Mouse (Mus musculus) spleen, adult 12 weeks (tissue): ENCODE data around the gene Enpp5.

Experiments
- DNase-seq: peaks from one replicate; pipeline ENCODE4 v3.0.0; 2022; ENCODE audit warnings: low spot score

Gene Enpp5

DNA sequence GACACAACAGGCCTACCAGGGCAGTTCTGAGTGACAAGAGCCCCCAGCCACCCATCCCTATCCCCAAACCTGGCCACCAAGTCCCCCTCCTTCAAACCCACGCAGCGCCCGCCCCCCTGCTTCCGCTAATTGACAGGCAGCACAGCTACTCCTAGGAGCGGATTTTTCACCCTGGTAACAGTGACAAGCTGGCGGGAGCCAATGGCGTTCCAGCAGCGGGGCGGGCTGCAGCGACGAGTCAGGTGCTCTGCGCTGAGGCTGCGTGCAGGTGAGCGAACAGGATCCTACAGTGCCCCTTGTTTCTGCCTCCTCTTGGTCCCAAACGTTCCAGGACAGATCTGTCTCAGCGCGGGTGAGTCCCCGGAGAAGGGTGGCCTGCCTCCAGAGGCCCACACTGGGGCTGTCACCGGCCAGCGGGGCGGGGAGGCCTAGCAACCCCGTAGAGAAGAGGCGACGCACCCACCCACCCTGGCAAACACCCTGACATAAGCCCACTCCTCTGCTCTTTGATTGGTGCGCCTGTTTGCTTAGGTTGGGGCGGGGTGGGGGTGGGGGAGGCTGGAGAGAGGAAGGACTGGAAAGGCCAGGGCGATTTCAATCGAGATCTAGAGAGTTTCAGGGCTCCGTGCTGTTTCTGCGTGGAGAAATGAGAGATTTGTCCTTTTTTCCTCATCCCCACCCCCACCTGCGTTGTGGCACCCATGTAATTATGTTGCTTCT, at the start of gene Enpp5:
Gene Enpp5 (plus strand): TSS at position 183 of the 720 bp plus-strand sequence.
- DNase-seq, result peak; percentile 63

DNA sequence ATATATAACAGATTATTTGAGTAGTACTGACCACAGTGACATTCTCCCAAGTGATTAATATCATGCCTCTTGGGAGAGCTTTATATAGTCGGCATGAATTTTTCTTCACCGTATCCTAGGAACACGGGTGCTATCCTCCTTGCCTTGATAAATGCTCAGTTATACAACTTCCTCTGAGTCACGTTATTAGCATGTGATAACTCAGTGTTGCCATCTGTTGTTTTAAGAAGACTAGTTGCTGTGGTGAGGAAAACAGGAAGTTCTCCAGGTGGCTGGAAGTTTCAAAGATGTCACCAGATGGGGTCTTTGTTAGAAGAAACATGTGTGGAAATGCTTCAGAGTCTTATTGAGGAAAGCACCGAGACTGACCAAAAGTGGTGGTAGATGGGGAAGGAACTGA, 49.0 kb upstream of the Enpp5 start:
- DNase-seq, result no peak

DNA sequence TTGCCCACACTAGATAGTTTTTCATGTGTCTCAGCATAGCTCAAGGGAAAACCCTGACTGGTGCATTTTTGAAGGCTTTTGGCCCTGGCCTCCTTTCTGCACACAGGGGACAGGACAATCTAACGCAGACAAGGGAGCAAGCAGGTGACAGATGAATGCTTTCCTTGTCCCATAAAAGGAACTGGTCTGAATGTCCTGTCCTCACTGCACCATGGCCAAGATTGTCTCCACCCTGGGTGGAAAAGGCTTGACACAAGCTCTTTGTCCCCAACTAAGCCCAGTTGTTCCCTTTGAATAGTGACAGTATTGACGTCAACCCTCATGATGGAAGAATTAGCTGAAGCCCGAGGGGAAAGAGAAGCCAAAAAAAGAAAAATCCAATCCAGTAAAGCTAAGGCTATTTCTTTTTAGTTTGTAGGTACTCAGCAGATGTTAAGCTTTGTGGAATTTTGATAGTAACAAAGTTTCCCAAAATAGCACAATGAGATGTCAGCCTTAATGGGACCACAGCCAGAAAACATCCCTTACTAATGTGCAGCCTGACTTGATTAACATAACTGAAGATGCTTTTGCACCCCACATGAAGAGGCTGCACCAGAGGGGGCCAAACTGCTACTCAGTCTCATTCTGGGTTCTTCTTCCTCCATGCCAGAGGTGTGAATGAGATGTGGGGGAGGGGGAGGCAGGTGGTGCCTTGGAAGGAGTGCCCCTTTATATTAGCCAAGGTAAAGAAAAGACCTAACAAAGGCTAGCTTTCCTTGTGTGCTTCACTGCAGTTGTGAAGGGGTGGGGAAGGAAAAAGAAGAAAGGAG, 47.6 kb upstream of the Enpp5 start:
- no peak for DNase-seq

DNA sequence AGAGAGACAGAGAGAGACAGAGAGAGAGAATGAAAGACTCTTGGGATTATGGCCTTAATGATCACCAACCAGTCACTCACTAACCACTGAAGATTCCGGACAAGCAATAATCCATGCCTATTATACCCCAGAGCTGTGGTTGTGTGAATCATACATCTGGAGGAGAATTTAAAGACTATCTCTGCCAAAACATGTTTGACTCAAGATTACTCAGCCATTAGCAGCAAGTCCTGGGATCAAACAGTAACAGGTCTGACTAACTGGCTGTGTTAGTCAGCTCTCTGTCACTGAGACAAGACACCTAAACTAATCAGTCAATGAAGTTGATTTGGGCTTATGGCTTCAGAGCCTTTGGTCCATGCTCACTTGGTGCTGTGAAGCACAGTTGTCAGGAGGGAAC, 43.6 kb upstream of the Enpp5 start:
- DNase-seq, result no peak

DNA sequence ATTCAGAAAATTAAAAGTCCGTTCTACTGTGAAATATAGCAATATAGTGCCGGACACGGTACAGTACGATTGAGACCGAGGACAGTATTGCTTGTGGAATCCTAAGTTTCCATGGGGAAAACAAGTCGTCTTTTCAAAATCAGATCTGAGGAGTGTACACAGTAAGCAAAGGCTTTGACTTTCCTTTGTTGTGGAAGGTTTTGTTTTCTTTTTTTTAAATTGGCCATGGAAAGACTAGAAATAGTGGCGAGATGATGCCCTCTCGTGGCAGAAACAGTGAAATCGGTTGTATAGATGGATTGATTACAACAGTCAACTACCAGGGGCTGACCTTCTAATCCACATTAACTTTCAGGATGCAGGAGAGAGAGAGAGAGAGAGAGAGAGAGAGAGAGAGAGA, 40.0 kb upstream of the Enpp5 start:
- no peak for DNase-seq

DNA sequence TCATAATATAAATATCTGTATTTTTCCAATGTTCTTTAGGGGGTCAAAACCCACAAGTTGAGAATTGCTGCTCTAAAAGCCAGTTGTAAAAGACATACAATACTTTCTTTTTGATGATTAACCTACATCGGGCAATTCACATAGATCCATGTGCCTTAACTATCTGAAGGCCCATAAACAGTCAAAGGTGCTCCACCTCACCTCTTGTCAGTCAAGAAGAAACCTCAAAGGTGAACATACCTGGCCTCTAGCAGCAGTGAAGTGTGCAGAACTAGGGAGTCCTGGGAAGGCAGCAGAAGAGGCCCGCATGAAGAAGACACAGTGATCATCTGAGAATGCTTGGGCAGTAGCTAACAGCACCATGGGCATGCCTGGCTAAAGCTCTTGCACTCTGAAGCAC, 38.2 kb upstream of the Enpp5 start:
- DNase-seq, result no peak

DNA sequence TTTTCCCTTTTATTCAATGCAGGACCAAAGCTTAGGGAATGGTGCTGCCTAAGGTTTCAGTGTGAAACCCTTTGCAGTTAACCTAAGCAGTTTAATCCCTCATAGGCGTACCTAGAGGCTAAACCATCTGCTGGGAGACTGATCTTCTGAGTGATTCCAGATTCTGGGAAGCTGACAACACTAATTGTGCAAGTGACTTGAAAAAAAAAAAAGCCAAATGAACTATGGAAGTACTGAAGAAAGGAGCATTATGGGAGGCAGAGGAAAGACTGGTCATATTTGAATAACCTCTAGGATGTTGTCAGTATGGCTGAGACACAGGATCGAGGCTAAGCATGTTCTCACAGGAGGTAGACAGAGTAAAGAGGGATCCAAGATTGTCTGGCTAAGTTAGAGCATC, 36.3 kb upstream of the Enpp5 start:
- no peak for DNase-seq

DNA sequence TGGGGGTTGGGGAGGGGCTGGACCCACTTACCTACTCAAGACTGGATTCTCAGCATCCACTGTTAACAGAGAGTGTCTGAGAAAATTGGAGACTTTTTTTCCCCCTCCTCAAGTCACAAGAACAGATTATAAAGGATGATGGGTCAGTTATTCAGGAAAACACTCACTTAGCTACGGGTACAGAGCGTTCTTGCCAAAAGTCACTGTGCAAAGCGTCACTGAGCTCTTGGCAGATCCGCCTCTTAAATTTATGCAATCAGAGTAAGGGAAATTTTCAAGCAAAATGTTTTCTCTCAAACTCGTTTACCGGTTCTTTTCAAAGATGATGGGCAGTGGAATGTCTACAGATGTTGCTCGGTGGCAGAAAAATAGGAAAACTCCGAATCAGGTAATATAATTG, 35.8 kb upstream of the Enpp5 start:
- no peak for DNase-seq

DNA sequence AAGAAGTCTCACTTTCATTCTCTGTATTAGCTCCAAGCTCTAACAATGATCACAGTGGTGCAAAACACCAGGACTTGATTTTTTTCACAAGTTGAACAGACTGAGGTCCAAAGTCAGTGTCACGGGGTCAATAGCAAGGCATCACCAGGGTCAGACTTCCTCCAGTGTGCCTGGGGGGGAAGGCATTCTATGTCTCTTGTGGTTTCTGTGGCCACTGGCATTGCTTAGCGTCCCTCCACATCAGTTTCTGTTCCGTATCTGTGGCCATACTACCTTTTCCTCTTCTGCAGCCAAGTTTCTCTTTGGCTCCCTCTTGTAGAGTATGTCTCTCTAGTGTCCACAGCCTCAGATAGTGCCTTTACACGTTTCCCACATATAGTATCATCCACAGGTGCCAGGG, 25.2 kb upstream of the Enpp5 start:
- DNase-seq, result no peak

DNA sequence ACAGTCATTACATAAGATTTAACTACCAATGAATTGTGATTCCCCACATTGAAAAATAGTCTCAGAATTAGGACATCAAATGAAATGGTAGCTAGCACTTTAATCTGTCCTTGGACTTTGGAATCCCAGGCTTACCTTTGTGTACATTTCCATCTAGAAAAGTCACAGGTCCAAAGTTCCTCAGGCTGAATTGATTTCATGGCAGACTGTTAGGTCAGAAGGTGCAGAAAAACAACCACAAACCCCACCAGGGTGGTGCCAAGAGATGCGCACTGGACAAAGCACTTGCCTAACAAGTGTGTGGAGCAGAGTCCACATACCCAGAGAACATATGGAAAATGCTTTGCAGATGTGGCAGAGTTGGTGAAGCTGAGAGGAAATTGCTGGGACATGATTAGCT, 21.5 kb upstream of the Enpp5 start:
- DNase-seq, result no peak

DNA sequence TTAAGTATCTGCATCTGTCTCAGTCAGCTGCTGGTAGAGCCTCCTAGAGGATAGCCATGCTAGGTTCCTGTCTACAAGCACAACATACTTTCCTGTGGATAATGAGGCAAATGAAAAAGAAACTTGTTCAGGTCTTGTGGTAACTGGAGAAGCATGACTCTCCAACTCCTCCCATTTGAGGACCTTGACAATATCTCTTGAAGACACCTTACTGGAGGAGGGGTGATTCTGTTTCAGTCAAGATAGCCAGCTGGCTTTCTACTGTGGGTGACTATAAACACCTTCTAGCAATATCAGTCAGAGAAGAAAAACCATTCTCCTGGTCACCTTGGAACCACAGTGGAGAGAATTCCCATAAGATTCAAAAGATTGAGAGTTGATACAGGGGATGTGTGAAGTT, 20.5 kb upstream of the Enpp5 start:
- DNase-seq, result no peak

DNA sequence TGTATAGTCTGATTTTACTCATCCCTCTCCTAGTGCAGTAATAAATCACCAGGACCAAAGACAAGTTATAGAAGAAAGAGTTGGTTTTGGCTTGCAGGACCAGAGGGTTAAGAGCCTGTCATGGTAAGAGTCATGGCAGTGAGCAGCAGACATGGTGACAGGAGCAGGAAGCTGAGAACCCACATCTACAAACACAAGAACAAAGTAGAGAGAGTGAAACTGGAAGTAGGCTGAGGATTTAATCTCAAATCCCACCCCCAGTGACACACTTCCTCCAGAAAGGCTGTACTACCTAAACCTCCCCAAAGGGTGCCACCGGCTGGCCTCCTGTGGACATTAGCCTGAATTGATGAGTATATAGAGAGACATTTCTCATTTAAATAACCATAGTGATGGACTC, 17.8 kb upstream of the Enpp5 start:
- no peak for DNase-seq

DNA sequence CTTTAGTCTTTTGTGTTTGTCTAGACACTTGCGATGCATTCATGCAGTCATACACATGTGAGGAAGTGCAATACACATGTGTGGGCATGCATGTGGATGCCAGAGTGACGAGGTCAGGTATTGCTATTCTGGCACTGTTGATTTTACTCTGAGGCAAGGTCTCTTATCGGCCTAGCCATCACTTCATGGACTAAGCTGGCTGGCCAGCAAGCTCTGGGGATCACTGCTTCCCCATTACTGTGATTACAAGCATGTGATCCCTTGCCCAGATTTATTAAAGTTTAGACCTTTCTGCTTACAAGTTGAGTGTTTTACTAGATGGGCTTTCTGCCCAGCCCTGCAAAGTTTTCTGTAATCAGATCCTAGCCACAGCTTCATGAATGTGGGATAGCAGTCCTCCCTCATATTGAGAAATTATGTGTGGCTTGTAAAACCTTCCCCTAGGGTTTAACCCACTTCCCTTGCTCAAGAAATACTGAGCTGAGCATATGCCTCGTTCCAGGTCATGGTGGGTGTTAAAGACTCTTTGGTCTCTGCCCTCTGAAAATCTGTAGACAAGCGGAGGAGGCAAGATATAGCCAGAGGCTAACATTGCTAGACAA, 17.2 kb upstream of the Enpp5 start:
- no peak for DNase-seq

DNA sequence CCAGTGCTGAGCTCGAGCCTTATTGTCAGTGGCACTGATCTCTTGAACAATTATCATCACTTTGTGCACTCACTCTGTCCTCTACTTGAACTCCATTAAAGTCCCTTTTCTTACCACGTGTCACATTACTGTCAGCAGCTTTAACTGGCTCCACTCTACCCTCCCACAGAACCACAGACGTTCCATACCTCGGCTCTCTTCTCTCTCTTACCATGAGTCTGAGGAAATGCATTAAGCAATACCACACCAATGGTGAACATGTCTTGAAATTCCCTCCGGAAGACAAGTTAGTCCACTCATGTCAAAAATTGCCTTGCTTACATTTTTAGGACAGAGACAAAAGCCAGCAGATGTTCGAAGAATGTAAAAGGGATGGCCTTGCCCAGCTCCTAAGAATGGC, 9.7 kb upstream of the Enpp5 start:
- no peak for DNase-seq

DNA sequence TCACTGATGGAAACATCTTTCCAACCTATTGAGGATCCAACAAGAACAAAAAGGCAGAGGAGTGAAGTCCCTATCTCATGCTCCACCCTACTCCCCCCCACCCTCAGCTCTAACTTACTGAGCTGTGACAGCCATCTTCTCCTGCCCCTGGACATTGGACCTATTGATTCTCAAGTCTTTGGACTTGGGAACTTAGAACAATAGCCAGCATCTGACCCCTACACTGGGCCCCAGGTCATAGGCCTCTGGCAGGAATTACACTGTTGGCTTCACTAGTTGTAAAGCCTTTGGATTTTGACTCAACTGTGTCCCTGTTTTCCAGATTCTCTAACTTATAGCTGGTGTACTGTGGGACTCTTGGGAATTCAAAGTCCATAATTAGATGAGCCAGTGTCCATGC, 6.9 kb upstream of the Enpp5 start:
- DNase-seq, result no peak

DNA sequence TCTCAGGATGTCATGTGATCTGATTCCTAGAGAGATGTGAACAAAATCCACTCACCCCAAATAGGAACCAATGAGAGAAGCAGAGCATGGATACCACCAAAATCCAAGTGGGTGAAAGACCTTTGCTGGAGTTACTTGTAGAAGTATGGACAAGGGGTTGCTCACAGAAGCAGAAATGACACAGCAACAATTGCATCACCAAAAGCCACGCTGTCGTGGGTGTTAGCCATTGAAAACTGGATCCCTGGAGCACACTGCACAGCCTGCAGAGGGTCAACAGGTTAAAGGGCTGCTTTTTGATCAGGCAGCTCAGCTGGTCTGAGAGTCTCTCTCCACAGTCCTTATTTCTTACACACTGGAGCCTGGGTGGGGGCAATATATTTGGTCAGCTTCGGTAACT, 3.0 kb upstream of the Enpp5 start:
- no peak for DNase-seq

DNA sequence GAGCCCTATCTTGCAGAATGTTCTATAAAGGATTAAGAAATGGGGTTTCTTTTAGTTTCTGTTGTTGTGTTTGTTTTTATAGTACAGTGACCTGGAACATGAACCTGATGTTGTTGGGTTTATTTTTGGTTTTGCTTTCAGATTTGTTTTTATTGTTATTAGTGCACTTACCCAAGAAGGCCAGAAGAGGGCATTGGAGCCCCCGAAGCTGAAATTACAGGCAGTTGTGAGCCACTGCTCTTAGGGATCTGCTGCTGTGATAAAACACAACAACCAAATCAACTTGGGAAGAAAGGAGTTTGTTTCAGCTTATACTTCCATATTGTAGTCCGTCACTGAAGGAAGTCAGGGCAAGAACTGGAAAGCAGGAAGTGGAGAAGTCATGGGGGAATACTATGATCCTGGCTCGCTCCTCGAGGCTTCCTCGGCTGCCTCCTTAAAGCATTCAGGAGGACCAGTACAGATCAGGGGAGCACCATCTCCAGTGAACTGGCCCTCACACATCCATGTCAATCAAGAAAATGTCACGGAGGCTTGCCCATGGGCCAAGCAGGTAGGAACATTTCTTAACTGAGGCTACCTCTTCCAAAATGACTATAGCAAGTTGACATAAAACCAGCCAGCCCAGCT, 2.4 kb upstream of the Enpp5 start:
- no peak for DNase-seq

DNA sequence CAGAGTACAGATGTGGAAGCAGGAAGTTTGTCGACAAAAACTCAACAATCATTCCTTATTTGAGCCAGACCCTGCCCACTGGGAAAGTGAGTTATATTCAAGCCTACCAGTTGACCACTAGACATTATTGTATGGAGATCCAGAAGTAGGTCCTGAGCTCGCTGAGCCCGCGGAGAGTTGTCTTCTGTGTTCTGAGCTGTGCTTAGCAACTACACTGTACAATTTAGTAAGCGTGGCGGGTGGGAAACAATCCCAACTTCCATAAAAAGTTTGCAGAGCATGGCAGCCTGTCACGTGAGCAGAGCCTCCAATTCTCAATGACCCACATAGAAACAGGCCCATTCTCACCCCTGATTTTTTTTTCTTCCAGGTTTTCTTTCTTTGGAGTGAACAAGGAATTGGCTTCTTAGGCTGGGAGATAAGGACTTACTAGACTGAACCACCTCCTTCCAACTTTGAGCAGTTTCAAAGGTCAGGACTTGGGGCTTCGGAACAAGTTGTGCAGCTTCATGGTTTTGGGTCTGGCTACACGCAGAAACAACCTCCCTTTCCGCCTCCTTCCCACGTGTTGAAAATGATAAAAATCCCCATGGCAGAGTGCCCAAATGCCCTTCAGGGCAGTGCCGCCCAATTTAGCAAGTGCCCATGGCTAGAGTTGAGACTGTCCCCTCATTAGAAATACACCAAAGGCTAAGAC, 1.3 kb upstream of the Enpp5 start:
- DNase-seq, result no peak

DNA sequence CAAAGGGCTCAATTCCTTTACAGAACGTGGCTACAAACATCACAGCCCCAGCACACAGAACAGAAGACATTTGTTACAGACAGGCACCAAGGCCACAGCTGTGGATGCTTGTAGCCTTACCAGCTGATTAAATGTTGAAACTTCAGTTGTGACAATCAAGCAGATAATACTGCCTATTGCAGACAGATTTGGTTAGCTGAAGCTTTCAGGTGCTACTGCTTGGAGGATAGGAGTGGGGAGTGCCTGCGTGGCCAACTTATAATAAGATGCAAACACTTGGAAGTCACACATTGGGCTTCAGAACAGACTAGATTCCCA, 811 bp upstream of the Enpp5 start:
- no peak for DNase-seq

DNA sequence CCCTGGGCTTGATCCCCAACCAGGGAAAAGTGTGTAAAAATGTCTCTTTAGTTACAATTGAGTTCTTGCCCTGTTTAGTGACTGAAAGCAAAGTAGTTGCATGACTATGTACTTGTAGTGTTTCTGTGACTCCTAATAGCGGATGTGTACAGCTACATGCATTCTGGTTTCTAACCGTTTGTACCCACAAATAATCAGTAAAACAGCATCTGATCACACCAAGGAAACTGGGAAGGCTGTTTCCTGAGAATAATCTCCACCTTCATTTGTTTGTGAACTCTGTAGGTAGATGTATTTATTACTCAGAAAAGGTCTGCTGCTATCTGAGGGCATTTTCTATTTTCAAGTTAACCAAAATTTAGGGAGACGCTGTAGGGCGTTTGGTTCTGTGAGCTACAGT, 4.5 kb downstream of the Enpp5 start:
- DNase-seq, result no peak

DNA sequence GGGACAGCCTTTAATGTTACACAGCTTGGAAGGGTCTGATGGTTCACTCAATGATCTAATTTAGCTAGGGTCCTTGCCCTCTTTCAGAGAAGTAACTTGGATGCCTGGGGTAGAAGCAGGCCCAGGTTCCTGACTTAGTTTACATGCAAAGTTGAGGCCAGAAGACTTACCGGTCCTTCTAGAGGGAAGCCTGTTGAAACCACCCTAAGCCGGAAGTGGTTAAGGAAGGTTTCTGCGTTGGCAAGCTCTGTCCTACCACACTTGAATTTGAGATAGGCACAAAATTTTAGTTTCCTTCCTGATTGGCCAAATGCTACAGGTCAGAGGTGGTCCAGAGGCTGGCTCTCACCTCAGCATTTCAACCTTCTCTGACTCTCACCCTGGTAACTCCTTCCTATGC, 9.6 kb downstream of the Enpp5 start:
- no peak for DNase-seq

DNA sequence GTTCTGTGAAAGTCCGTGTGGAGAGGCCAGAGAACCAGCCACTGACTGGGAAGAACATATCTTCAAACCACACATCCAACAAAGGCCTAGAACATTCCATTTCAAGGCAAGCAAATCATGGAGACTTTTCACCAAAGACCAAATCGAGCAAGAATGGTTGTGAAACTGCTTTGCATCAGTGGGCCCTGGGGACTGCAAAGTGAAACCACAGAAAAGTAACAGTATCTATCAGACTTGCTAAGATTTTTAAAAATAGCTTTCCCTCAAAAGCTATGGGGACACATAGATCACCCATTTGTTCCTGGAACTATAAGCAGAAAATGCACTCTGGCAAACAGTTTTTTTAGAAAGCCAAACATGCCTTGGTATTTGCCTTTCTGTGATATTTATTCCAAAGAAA, 12.3 kb downstream of the Enpp5 start:
- DNase-seq, result no peak

DNA sequence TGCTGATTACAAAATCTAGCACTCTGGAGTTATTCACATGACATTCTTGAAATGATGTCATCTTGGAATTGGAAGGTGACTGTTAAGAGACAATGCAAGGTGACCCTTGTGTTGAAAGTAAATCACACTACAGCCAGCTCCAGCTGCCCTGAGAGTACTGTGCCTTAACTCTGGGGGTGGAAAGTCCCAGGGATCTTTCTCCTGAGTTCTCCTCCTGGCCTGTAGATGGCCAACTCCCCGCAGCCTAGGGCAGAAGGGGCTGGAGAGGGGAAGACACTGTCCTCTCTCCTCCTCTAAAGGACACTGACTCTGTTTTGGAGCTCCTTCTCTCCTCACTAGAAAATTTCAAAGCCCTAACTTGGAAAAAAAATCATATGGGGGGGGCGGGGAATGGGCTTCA, 12.9 kb downstream of the Enpp5 start:
- DNase-seq, result no peak
